Mouse (Mus musculus) layer of hippocampus, adult 9-10 months (tissue): Measurements from ENCODE around the gene Prpf19.

Source experiments
- DNase-seq: peaks from one replicate; pipeline ENCODE4 v3.0.0; 2022; ENCODE audit warnings: low spot score

Prpf19 gene

GRCm38 (mm10) chr19:10895016-10895528, at the start of gene Prpf19:
TSS of gene Prpf19 (plus strand) at chr19:10895231.
- DNase-seq: peak; percentile 95

GRCm38 (mm10) chr19:10845454-10845853, 49.6 kb upstream of the Prpf19 start:
- DNase-seq: no peak

- no peak for DNase-seq
Measured at GRCm38 (mm10) chr19:10846150-10846549, 48.9 kb upstream of the Prpf19 start.

GRCm38 (mm10) chr19:10847311-10848087, 47.5 kb upstream of the Prpf19 start:
- DNase-seq: no peak

- no peak for DNase-seq
Measured at GRCm38 (mm10) chr19:10855422-10855821, 39.6 kb upstream of the Prpf19 start.

DNA sequence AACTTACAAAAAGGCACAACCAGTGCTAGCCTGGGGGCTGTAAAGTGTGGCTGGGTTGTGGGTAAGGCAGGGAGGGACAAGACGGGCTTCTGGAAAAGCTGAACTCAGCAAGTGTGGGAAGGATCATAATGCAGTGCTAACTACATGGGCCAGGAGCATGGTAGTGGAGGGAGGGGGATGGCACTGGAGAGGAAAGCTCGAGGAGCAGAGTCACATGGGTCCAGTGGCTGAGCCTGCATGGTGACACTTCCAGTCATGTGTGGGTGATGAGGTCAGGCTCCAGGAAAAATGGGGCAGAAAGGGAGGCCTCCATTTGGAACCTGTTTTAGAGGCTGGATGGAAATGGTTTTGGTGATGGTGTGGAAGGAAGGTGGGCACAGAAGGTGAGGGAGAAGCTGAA, 38.5 kb upstream of the Prpf19 start:
- no peak for DNase-seq

DNA sequence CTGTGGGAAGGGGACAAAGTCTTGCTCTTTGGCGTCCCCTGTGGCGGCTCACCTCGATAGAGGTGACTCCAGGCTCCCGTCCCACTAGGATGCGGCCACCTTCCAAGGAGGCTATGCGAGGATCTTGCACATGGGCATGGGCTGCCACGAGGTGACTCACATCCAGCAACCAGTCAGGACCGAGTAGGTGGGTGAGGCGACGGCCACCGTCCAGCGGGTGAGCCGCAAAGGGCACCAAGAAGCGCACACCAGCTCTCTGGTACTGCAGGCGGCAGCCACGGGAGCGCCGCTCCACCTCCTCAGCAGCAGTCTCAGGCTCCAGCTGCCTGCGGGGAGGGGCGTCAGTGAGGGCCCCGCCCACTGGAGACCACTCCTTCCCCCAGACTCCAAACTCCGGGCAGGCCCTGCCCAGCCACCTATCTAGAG, 34.9 kb upstream of the Prpf19 start:
- DNase-seq: no peak

GRCm38 (mm10) chr19:10866351-10866750, 28.7 kb upstream of the Prpf19 start:
- no peak for DNase-seq

DNA sequence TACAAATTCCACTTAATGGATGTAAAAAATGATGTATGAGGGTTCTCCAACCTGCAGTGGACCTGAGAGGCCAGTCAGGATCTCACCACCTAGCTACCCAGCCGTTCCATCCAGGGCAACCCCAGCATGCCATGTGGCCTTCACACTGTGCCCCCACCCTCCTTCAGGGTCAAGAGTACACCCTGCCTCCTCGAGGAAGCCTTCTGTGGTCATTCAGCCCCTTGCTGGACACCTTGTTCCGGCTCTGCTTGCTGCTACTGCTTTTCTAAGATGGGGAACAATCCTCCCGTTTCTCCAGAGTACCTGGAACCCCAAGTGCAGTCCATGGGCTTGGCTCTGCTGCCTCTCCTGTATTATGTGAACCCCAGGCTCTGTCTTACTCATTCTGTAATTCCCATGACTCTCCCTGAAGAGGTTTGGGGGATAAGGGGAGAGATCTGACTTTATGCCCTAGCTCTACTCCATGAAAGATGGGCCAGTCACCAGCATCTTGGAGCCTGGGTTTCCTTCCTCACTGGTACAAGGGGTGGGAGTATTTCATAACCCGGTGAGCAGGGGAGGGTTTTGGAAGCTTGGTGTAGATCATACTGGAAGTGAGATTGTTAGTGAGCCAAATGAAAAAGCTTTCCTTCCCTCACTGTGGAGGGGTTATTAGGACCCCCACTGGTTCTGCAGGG, 26.9 kb upstream of the Prpf19 start:
- DNase-seq: no peak

GRCm38 (mm10) chr19:10868623-10869141, 26.3 kb upstream of the Prpf19 start:
- DNase-seq: no peak

GRCm38 (mm10) chr19:10869241-10869885, 25.7 kb upstream of the Prpf19 start:
- DNase-seq: peak; percentile 49

- no peak for DNase-seq
Measured at GRCm38 (mm10) chr19:10869886-10870527, 25.0 kb upstream of the Prpf19 start, which contains the start of gene Tmem132a. TSS of gene Tmem132a (minus strand) at chr19:10869940.

GRCm38 (mm10) chr19:10870676-10871075, 24.4 kb upstream of the Prpf19 start:
- no peak for DNase-seq

DNA sequence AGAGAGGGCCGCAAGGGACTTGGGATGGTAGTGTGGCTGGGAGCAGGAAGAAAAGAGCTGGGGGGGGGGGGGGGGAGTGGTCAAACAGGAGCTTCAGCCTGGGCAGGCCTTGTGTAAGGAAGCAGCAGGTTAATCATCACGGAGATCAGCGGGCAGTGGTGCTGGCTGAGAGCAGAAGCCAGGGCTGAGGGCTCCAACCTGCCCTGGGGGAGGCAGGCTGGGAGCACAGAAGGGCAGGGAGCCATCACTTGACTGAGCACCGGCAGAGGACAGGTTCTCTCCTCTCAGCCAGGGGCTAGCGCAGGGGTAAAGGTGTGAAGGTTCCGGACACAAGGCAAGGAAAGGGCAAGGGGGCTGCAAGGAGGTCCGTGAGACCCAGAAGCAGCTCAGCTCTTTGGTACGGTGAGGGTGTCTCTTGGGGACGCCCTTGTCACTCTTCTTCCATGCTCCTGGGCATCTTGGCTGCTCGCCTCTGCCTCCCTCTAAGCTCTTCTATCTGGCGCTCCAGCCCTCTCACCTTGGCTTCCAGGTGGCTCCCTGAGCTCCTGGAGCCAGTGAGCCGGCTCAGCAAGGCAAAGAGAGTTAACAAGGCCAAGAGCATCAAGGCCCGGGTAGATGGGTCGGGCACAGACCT, 23.6 kb upstream of the Prpf19 start:
- DNase-seq: no peak

- no peak for DNase-seq
Measured at GRCm38 (mm10) chr19:10878201-10878837, 16.7 kb upstream of the Prpf19 start.

DNA sequence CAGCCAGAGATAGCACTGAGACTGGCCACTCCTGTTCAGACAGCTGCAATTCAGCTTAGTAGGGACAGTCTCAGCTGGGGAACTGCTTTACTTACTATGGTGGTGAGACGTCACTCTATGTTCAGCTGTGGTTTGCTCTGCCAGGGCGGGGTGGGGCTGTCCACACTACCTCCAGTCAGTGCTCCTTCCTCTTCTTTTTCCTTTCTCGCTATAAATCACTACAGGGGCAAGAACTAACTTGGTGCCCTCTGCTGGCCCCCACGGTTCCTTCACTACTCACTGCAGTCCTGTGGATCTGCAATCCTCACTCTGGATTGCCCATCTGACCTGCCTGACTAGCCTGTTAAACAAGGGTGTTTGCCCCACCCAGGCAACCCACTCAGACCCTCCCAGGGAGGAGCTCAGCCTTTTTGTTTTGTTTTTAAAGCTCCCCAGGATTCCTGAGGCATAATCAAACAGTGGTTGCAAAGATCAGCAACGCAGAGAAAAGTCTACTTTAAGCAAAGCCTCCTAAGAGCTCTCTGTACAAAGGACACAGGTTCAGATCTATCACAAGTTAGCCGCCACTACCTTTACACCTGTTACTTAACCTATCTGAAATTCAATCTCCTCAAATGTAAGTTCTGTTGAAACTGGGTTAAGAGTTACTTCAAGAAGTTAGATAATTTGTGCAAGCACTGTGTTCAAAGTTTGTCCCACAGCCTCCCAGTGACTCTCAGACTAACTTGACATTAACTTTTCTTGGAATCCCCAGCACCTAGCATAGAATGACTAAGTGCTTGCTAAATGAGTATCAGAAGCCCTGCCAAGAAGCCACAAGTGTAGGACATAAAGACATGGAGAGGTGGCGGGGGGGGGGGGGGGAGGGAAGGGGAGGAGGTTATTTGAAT, 14.7 kb upstream of the Prpf19 start:
- no peak for DNase-seq

GRCm38 (mm10) chr19:10880975-10881425, 14.0 kb upstream of the Prpf19 start:
- DNase-seq: no peak

DNA sequence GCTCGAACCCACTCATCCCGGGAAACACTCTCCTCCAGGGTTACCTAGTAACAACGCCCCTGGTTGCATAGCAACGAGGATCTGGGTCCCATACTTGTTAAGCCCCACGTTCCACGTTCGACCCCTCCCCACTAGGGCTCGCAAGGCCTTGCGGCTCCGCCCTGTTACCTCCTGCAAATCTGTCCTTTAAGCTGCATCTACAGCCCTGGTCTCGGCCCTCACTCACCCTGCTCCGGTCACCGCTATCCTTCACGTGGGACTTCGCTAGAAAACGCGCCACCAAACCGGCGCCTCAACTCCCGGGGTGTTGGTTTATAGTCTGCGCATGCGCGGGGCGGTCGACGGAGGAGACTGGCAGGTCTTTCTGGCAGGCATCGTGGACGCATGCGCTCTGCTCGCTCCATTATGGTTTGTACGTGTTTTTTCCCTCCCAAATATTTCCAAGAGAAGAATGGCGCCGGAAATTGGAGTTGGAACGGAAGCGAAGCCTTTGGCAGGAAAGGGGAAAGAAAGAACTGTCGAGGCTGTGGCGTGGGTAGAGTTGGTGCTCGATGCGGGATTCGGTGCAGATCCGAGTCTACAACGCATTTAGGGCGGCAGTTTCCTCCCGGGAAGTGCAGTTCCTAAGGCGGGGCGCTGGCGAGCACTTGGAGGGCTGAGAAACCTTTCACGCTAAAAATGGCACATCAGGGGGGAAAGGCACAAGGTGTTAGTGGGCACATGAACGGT, 13.4 kb upstream of the Prpf19 start, which contains the start of gene Tmem109:
Tmem109 (minus strand) TSS at position 576 of the 729 bp plus-strand sequence.
- peak; percentile 88 for DNase-seq

- no peak for DNase-seq
Measured at GRCm38 (mm10) chr19:10892201-10892600, 2.8 kb upstream of the Prpf19 start.
